Mouse (Mus musculus): ENCODE results near the gene Sptbn2. TPM values are rescaled to one million over a fixed set of nuclear protein-coding genes. Genes with fewer than 3 reads are reported as not detected.

Sptbn2 gene
- polyA plus RNA-seq, 1 experiment from 2014 or later, result 1.0 TPM

GRCm38 (mm10) chr19:4699821-4700220 lies 11.1 kb upstream of the Sptbn2 start:
- H3K4me3 ChIP-seq (ENCODE audit: low read length), result no peak overlapping the region
- WGBS, result 42% methylated on average over 5 of the region's 5 CpGs
- H3K27ac ChIP-seq (ENCODE audit: low read length), result no peak overlapping the region
- no peaks in the 10 kb centered on the region for H3K36me3 ChIP-seq (ENCODE audit: control insufficient read depth, insufficient read depth, low read length)
- no peak overlapping the region for H3K9ac ChIP-seq (ENCODE audit: low read length)
- peaks cover 5% of the 10 kb centered on the region; the same call in 1 of the 2 replicates for H3K4me1 ChIP-seq (replicated peaks; ENCODE audit: control insufficient read depth, insufficient read depth, low read length)
- ATAC-seq (ENCODE audit: low read depth), result no peak
- peaks cover 34% of the 10 kb centered on the region for H3K27me3 ChIP-seq (ENCODE audit: control insufficient read depth, insufficient read depth, low read depth, low read length)
- no peaks in the 10 kb centered on the region for H3K9me3 ChIP-seq (ENCODE audit: control insufficient read depth, low read length)
- no peak overlapping the region for H3K4me2 ChIP-seq (ENCODE audit: low read depth, low read length)

GRCm38 (mm10) chr19:4700656-4701055 lies 10.3 kb upstream of the Sptbn2 start:
- no peak overlapping the region for H3K27ac ChIP-seq (ENCODE audit: low read length)
- H3K4me1 ChIP-seq (replicated peaks; ENCODE audit: control insufficient read depth, insufficient read depth, low read length), result peaks cover 5% of the 10 kb centered on the region; the same call in 1 of the 2 replicates
- H3K9me3 ChIP-seq (ENCODE audit: control insufficient read depth, low read length), result no peaks in the 10 kb centered on the region
- ATAC-seq (ENCODE audit: low read depth), result no peak
- no peak overlapping the region for H3K4me2 ChIP-seq (ENCODE audit: low read depth, low read length)
- H3K36me3 ChIP-seq (ENCODE audit: control insufficient read depth, insufficient read depth, low read length), result no peaks in the 10 kb centered on the region
- H3K4me3 ChIP-seq (ENCODE audit: low read length), result no peak overlapping the region
- peaks cover 34% of the 10 kb centered on the region for H3K27me3 ChIP-seq (ENCODE audit: control insufficient read depth, insufficient read depth, low read depth, low read length)
- 62% methylated on average over 8 of the region's 8 CpGs for WGBS
- H3K9ac ChIP-seq (ENCODE audit: low read length), result no peak overlapping the region

- no peaks in the 10 kb centered on the region for H3K9me3 ChIP-seq (ENCODE audit: control insufficient read depth, low read length)
- H3K4me1 ChIP-seq (replicated peaks; ENCODE audit: control insufficient read depth, insufficient read depth, low read length), result peaks cover 5% of the 10 kb centered on the region; the same call in 1 of the 2 replicates
- WGBS, result 40% methylated on average over 7 of the region's 7 CpGs
- H3K4me3 ChIP-seq (ENCODE audit: low read length), result no peak overlapping the region
- no peaks in the 10 kb centered on the region for H3K36me3 ChIP-seq (ENCODE audit: control insufficient read depth, insufficient read depth, low read length)
- no peak overlapping the region for H3K27ac ChIP-seq (ENCODE audit: low read length)
- ATAC-seq (ENCODE audit: low read depth), result no peak
- H3K4me2 ChIP-seq (ENCODE audit: low read depth, low read length), result no peak overlapping the region
- no peak overlapping the region for H3K9ac ChIP-seq (ENCODE audit: low read length)
- peaks cover 34% of the 10 kb centered on the region for H3K27me3 ChIP-seq (ENCODE audit: control insufficient read depth, insufficient read depth, low read depth, low read length)
These were observed 9.7 kb upstream of the Sptbn2 start for GRCm38 (mm10) chr19:4701221-4701620.

DNA sequence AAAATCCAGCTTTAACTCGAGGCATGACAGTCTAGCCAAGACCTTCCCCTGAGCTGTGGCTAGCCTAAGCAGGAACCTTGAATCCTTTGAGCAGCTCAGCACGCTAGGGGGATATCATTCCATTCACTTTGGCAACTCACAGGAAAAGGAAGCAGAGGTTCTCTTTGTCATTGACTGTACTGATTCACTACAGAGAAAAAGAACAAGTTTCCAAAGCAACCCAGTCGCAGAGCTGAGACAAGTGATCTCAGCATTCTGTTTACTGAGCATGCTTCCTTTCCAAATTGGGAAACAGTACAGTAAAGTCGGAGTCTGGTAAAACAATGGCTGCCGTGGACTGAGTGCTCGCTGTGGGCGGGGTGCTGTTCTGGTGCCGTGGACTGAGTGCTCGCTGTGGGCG lies 2.2 kb upstream of the Sptbn2 start:
- peaks cover 38% of the 10 kb centered on the region for H3K27me3 ChIP-seq (ENCODE audit: control insufficient read depth, insufficient read depth, low read depth, low read length)
- no peak overlapping the region for H3K4me2 ChIP-seq (ENCODE audit: low read depth, low read length)
- no peak overlapping the region for H3K4me3 ChIP-seq (ENCODE audit: low read length)
- no peak overlapping the region for H3K27ac ChIP-seq (ENCODE audit: low read length)
- ATAC-seq (ENCODE audit: low read depth), result peak; percentile 34; the same call in 1 of the 2 replicates
- H3K9me3 ChIP-seq (ENCODE audit: control insufficient read depth, low read length), result no peaks in the 10 kb centered on the region
- no peaks in the 10 kb centered on the region for H3K36me3 ChIP-seq (ENCODE audit: control insufficient read depth, insufficient read depth, low read length)
- no peak overlapping the region for H3K9ac ChIP-seq (ENCODE audit: low read length)
- H3K4me1 ChIP-seq (replicated peaks; ENCODE audit: control insufficient read depth, insufficient read depth, low read length), result peaks cover 10% of the 10 kb centered on the region
- WGBS, result 63% methylated on average over 10 of the region's 10 CpGs

- Histone ChIP-seq H3K36me3 (ENCODE audit: control insufficient read depth, insufficient read depth, low read length) (no peaks in the 10 kb centered on the region), H3K9ac (ENCODE audit: low read length) (peak overlapping the region; percentile 54), H3K4me3 (ENCODE audit: low read length) (peak overlapping the region; percentile 61), H3K9me3 (ENCODE audit: control insufficient read depth, low read length) (no peaks in the 10 kb centered on the region), H3K4me2 (ENCODE audit: low read depth, low read length) (peak overlapping the region; percentile 100), H3K27me3 (ENCODE audit: control insufficient read depth, insufficient read depth, low read depth, low read length) (peaks cover 50% of the 10 kb centered on the region), H3K4me1 (replicated peaks; ENCODE audit: control insufficient read depth, insufficient read depth, low read length) (peaks cover 10% of the 10 kb centered on the region), H3K27ac (ENCODE audit: low read length) (no peak overlapping the region)
- ATAC-seq (ENCODE audit: low read depth), result peak; percentile 26; the same call in 1 of the 2 replicates
- WGBS, result under 1% methylated on average over 58 of the region's 65 CpGs
These were observed 711 bp downstream of the Sptbn2 start for GRCm38 (mm10) chr19:4711601-4712155.

- Histone ChIP-seq H3K4me2 (ENCODE audit: low read depth, low read length) (peak overlapping the region; percentile 100), H3K9me3 (ENCODE audit: control insufficient read depth, low read length) (no peaks in the 10 kb centered on the region), H3K36me3 (ENCODE audit: control insufficient read depth, insufficient read depth, low read length) (no peaks in the 10 kb centered on the region), H3K27me3 (ENCODE audit: control insufficient read depth, insufficient read depth, low read depth, low read length) (peaks cover 50% of the 10 kb centered on the region), H3K9ac (ENCODE audit: low read length) (peak overlapping the region; percentile 54), H3K4me3 (ENCODE audit: low read length) (peak overlapping the region; percentile 61), H3K4me1 (replicated peaks; ENCODE audit: control insufficient read depth, insufficient read depth, low read length) (peaks cover 10% of the 10 kb centered on the region), H3K27ac (ENCODE audit: low read length) (no peak overlapping the region)
- peak; percentile 36; the same call in 1 of the 2 replicates for ATAC-seq (ENCODE audit: low read depth)
- WGBS, result 2% methylated on average over 53 of the region's 60 CpGs
These were observed 1.3 kb downstream of the Sptbn2 start for GRCm38 (mm10) chr19:4712156-4712780.

DNA sequence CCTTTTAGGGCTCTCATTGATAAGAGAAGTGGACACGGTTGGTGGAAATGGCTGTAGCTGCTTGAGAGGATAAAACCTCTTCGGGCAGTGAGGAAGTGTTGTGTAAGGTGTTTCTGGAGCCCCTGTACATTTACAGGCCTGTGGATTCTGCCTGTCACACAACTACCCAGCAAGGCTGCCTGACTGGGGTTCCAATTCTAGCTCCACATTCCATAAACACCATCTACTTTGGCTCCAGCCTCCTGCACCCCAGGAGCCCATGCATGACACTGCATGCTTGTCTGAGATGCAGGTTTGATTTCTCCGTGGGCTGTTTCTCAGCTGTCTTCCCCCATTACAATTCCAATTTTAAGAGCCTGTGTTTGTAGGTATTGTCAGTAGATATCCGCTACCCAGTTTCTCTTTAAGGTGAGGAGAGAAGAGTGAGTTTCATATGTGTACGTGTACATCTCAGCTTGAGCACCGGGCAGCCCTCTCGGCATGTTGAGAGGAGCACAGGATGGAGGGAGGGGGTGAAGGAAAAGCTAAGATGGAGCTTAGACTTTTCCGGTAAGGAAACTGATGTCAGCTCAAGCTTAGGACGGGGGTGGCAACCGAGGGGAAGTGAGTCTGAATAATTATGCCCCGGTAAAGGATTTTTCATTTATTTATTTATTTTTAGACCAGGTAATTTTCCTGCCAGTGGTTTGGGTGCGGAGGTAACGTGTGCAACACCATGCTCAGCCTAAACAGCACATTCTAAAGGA lies 2.0 kb downstream of the Sptbn2 start:
- Histone ChIP-seq H3K4me2 (ENCODE audit: low read depth, low read length) (peak overlapping the region; percentile 100; the same call in 1 of the 2 replicates), H3K36me3 (ENCODE audit: control insufficient read depth, insufficient read depth, low read length) (no peaks in the 10 kb centered on the region), H3K27ac (ENCODE audit: low read length) (no peak overlapping the region), H3K4me1 (replicated peaks; ENCODE audit: control insufficient read depth, insufficient read depth, low read length) (peaks cover 10% of the 10 kb centered on the region), H3K9ac (ENCODE audit: low read length) (no peak overlapping the region), H3K4me3 (ENCODE audit: low read length) (peak overlapping the region; percentile 61), H3K27me3 (ENCODE audit: control insufficient read depth, insufficient read depth, low read depth, low read length) (peaks cover 50% of the 10 kb centered on the region), H3K9me3 (ENCODE audit: control insufficient read depth, low read length) (no peaks in the 10 kb centered on the region)
- WGBS, result 32% methylated on average over 13 of the region's 13 CpGs
- ATAC-seq (ENCODE audit: low read depth), result no peak

DNA sequence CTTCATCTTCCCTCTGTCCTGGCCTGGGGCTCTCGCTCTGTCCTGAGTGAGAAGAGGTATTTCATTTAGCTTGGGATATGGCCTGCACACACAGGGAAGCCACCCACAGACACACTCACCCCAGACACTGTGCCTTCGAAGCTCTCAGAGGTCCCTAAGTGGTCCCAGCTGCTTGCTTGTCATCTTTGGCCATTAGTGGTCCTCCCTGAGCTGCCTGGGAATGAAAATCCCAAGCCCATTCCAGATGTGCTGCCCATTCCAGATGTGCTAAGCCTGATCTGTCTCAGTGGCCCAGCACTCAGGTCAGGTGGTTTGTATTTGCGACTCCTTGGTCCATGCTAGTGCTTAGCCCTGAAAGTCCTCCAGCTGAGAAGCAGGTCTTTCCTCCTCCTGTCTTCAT lies 2.9 kb downstream of the Sptbn2 start:
- H3K27ac ChIP-seq (ENCODE audit: low read length), result no peak overlapping the region
- H3K9me3 ChIP-seq (ENCODE audit: control insufficient read depth, low read length), result no peaks in the 10 kb centered on the region
- H3K4me3 ChIP-seq (ENCODE audit: low read length), result no peak overlapping the region
- H3K4me2 ChIP-seq (ENCODE audit: low read depth, low read length), result no peak overlapping the region
- ATAC-seq (ENCODE audit: low read depth), result no peak
- peaks cover 11% of the 10 kb centered on the region for H3K4me1 ChIP-seq (replicated peaks; ENCODE audit: control insufficient read depth, insufficient read depth, low read length)
- no peak overlapping the region for H3K9ac ChIP-seq (ENCODE audit: low read length)
- H3K36me3 ChIP-seq (ENCODE audit: control insufficient read depth, insufficient read depth, low read length), result no peaks in the 10 kb centered on the region
- WGBS, result 67% methylated on average over 3 of the region's 3 CpGs
- peaks cover 50% of the 10 kb centered on the region for H3K27me3 ChIP-seq (ENCODE audit: control insufficient read depth, insufficient read depth, low read depth, low read length)

GRCm38 (mm10) chr19:4716756-4717155 lies 5.8 kb downstream of the Sptbn2 start:
- no peak overlapping the region for H3K9ac ChIP-seq (ENCODE audit: low read length)
- 95% methylated on average over 14 of the region's 14 CpGs for WGBS
- H3K27ac ChIP-seq (ENCODE audit: low read length), result no peak overlapping the region
- peaks cover 32% of the 10 kb centered on the region for H3K27me3 ChIP-seq (ENCODE audit: control insufficient read depth, insufficient read depth, low read depth, low read length)
- H3K36me3 ChIP-seq (ENCODE audit: control insufficient read depth, insufficient read depth, low read length), result no peaks in the 10 kb centered on the region
- no peak overlapping the region for H3K4me3 ChIP-seq (ENCODE audit: low read length)
- no peak overlapping the region for H3K4me2 ChIP-seq (ENCODE audit: low read depth, low read length)
- ATAC-seq (ENCODE audit: low read depth), result no peak
- peaks cover 12% of the 10 kb centered on the region for H3K4me1 ChIP-seq (replicated peaks; ENCODE audit: control insufficient read depth, insufficient read depth, low read length)
- no peaks in the 10 kb centered on the region for H3K9me3 ChIP-seq (ENCODE audit: control insufficient read depth, low read length)

All from lung, embryonic 16.5 days (tissue).